Mouse (Mus musculus) left cerebral cortex, adult 2 months (tissue): ENCODE data around the gene Calhm2. TPM values are rescaled to one million over a fixed set of nuclear protein-coding genes. Genes with fewer than 3 reads are reported as not detected.

Experiments
- DNase-seq, 2 experiments: peaks; one replicate each; pipeline ENCODE4 v3.0.0; 2021 to 2022; ENCODE audit warnings: low spot score in 2 of 2, mixed read lengths in 1 of 2; ENCODE audit errors: extremely low spot score in 1 of 2
- H3K27ac ChIP-seq: fragments of 200-600 bp; 2 replicates; pipeline ENCODE4 v1.8.1; 2022
- H3K4me3 ChIP-seq: fragments of 200-600 bp; 2 replicates; pipeline ENCODE4 v1.8.1; 2022
- CTCF ChIP-seq: fragments of 200-600 bp; IDR thresholded peaks from 2 replicates; pipeline ENCODE4 v1.8.1; 2022; ENCODE audit warnings: antibody characterized with exemption, mild to moderate bottlenecking, moderate library complexity
- intact Hi-C: fragments of 180-260 bp; cut with DNase I; formaldehyde crosslinking; loops from one replicate; pipeline ENCODE4 v1.15.1; 2025
- total RNA-seq, 2 experiments: library from RNA; stranded (reverse); gene quantifications; 2 replicates each; pipeline ENCODE4 v1.2.3; 2021

Calhm2 gene
- total RNA-seq, 2 experiments from 2014 or later: 8.1 to 8.2 TPM

DNA sequence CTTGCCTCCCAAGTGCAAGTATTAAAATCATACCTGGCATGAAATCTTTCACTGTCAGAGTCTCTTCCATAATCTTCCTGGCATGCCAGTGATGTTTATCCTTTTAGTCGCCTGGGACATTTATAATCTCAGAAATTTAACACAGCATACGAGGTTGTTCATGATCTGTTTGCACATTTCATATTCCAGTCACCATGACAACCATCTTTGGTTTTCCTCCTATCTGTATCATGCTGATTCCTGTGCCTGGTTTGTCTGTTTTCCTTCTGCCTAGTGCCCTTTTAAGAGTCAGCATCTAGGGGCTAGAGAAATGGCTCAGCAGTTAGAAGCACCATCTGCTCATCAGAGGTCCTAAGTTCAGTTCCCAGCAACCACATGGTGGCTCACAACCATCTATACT lies 19.5 kb downstream of the Calhm2 start:
- no peak for TF ChIP-seq CTCF
- intact Hi-C loops: no loop called here
- H3K27ac ChIP-seq: no peak overlapping the region
- no peak overlapping the region for H3K4me3 ChIP-seq
- no peak for DNase-seq

DNA sequence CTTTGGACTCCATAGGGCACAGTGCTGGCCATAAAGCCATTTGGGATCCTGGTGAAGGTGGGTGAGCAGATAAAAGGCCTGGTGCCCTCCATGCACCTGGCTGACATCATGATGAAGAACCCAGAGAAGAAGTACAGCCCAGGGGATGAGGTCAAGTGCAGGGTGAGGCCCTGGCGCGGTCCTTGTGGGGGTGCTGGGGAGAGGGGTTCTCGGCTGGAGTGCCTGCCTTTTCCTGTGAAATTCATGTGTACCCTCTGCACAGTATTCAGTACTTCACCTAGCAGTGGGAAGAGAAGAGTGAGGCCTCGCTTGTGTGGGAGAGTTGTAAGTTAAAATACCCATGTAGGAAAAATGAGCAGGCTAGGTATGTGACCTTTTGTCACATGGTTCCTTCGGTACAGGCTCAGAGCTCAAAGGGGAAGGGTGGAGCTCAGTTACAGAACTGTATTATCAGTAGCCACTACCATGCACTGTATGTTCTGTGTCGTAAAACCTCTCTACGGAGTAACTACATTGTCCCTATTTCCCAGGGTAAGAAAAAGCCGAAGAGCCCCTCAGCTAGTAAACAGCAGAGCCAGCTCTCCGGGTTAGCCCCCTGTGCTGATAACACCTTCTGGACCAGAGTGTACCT lies 33.3 kb downstream of the Calhm2 start:
- TF ChIP-seq CTCF: no peak
- Histone ChIP-seq H3K27ac (no peak overlapping the region), H3K4me3 (no peak overlapping the region)
- no peak for DNase-seq
- intact Hi-C loops: no loop called here

DNA sequence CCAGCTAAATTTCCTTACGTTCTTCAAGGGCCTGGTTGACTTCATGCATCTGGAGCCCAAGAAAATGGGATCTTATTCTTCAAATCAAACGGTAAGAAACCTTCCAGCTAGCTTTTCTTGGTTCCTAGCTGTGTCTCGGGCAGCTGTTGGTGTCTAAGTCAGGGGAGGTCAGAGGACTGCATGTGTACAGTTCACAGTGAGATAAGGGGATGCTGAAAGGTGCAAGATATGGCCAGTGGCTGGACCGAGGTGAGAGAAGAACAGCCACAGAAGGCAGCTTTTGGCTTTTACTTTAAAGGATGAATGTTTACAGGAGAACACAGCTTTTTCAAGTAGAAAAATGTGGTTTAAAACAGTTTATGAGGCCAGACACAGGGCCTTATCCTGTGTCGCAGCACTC lies 37.0 kb downstream of the Calhm2 start:
- Histone ChIP-seq H3K27ac (no peak overlapping the region), H3K4me3 (no peak overlapping the region)
- DNase-seq: no peak
- intact Hi-C loops: no loop called here
- TF ChIP-seq CTCF: no peak

DNA sequence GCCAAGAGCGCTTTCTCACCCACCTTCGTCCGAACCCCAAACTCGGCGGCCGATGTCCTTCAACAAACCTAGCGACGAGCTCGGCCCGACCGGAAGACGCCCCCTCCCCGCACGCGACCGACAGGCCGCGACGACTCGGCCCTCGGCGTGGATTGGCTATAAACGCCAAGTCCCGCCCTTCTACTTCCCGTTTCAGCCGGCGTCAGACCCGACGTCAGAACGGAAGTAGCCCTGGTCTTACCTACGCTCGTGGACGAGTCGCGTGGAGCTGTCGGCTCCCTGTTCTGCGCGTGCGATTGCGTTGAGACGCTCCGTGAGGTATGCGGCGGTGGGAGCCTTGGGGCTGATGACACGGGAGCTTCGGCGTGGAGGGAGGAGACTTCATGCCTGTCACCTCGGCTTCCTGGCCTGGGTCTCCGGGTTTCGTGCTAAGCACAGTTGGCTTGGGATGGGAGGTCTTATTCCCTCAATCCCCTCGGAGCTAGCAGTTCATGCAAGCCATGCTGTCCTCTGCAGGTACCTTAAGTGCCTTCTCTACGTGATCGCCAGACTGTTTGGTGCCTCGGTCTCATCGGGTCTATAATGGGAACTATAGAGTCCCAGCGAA lies 47.4 kb downstream of the Calhm2 start, which contains the start of the genes Usmg5 and Pdcd11:
Gene Usmg5 (minus strand): TSS at position 98 of the 607 bp plus-strand sequence.
Gene Pdcd11 (plus strand): TSS at position 219 of the 607 bp plus-strand sequence.
- peak; percentile 97 to 98 for DNase-seq

DNA sequence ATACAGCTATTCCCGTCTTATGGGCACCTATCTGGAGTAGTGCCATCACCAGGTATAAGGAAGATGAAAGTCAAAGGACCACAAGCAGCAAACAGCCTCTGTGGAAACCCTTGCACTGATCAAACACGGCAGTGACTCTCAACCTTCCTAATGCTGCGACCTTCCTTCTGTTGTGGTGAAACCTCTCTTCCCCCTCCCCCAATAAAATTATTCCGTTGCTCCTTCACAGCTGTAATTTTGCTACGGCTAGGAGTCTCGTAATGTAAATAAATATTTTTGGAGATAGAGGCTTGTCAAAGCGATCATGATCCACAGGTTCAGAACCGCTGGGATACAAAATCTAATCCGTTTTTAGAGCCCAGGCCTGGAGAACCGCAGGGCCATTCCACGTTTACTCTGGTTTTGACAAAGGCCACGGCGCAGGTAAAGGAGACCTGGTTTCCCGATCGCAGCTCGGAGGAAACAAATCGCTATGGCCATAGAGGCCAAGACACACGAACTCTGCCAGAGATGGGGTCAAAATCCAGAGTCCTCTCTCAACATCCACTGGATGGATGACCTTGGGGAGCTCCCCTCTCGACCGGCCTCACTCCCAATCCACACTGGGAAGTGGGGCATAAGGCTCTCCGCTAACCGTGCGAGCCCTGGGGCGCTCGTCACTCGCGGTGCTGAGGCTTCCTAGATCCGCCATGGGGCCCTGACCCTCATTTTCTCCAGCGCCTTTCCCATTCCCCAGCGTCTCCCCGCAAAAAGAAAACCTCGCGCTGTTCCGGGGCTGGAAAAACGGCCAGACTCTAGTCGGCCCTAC lies 48.2 kb downstream of the Calhm2 start:
- peak overlapping the region; percentile 72 for H3K4me3 ChIP-seq
- intact Hi-C loops: no loop called here
- H3K27ac ChIP-seq: peak overlapping the region; percentile 99
- no peak for TF ChIP-seq CTCF
- peak in 1 of 2 experiments; percentile 19 for DNase-seq

More for the DNA sequence above, 47.4 kb downstream of the Calhm2 start, which contains the start of the genes Usmg5 and Pdcd11:
- TF ChIP-seq CTCF: no peak
- H3K4me3 ChIP-seq: peak within 1 kb of the TSS; percentile 72
- H3K27ac ChIP-seq: peak within 1 kb of the TSS; percentile 99
- intact Hi-C loops: no loop called here

DNA sequence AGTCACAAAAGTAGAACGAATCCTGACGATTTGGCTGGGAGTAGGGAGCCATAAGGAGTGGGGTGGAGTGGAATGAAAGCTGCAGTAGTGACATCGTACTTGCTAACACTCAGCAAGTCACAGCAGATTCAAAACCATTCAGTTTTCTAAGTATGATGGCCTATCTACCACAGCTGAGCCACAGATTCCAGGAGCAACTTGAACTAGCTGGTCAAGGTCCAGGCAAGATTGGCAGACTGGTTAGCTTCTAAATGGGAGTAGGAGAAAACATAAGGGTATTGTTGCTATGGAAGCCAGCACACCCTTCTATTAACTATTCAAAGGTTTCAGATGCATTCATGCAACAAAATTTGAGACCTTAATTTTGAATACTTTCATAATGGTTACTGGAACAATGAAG lies 49.9 kb downstream of the Calhm2 start:
- no peak for TF ChIP-seq CTCF
- DNase-seq: no peak
- intact Hi-C loops: no loop called here
- peak overlapping the region; percentile 72; the same call in 1 of the 2 replicates for H3K4me3 ChIP-seq
- no peak overlapping the region for H3K27ac ChIP-seq

DNA sequence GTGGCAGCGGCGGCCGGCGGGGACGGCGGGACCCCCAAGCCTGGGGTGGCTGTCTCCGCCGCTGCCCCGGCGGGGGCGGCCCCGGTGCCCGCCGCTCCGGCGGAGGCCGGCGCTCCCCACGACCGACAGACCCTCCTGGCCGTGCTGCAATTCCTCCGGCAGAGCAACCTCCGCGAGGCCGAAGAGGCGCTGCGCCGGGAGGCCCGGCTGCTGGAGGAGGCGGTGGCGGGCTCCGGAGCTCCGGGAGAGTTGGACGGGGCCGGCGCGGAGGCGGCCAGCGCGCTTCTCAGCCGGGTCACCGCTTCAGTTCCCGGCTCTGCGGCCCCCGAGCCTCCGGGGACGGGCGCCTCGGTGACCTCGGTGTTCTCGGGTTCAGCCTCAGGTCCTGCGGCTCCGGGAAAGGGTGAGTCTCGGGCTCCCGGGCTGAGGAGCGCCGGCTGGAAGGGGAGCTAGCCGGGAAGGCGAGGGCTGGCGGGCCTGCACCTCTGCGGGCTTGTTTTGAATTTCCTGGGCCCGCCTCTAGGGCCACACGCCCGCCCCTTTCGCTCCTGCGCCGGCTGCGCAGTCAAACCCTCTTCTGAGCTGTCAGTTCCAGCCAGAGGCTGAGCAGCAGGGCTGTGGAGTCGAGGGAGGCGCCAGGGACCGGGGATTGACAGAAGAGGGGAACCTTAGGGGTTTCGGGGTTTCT lies 70.0 kb downstream of the Calhm2 start:
- peak; percentile 83 to 86 for DNase-seq
- H3K4me3 ChIP-seq: peak overlapping the region; percentile 96
- intact Hi-C loops: loop anchor here (1.0 kb wide), 1 partner anchor 17 kb away; no protein-coding TSS in a partner anchor
- H3K27ac ChIP-seq: peak overlapping the region; percentile 85
- peak; percentile 37 for TF ChIP-seq CTCF

DNA sequence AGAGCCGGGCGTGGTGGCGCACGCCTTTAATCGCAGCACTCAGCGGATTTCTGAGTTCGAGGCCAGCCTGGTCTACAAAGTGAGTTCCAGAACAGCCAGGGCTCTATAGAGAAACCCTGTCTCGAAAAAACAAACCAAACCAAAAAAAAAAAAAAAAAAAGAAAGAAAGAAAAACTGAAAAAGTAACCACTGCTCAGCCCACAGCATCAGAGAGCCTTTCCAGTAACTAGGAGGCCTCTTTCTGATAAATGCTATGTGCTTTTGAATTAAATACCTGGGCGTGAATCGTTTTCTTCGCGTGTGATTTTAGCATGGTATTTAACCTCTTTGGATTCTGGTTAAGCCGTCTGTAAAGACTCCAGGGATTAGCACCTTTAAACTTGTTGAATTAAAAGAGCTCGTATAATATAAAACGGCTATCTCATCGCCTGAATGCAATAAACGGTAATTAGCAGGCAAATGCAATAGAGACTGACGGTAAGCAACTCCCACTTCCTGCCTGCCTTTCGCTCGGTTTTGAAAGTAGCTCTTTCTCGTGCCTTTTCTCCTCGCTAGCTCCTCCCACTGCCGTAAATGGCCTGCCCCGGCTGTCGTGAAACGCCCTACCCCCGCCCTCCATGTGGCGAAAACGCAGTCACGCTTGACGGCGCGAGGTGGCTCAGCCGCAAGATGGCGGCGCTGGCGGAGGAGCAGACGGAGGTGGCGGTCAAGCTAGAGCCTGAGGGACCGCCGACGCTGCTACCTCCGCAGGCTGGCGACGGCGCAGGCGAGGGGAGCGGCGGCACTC lies 70.8 kb downstream of the Calhm2 start, which contains the start of gene Taf5:
Gene Taf5 (plus strand): TSS at position 651 of the 787 bp plus-strand sequence.
- peak; percentile 97 to 98 for DNase-seq
- Histone ChIP-seq H3K27ac (peak within 1 kb of the TSS; percentile 85), H3K4me3 (peak within 1 kb of the TSS; percentile 96)
- intact Hi-C loops: loop anchor here (1.0 kb wide), 1 partner anchor 16 kb away; no protein-coding TSS in a partner anchor
- TF ChIP-seq CTCF: no peak

DNA sequence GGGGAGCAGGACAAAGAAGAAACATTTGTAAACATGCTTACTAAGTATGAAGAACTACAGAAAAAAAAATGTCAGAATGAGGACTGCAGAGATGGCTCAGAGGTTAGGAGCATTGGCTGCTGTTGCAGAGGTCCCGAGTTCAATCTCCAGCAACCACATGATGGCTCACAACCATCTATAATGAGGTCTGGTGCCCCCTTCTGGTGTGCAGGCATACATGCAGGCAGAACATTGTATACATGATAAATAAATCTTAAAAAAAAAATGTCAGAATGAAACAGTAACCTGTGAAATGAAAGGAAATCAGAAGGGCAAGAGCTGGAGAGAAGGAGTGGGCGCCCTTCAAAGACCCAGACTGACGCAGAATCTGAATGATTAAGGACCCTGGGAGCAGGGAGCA lies 72.2 kb downstream of the Calhm2 start:
- no peak overlapping the region for H3K4me3 ChIP-seq
- intact Hi-C loops: no loop called here
- no peak overlapping the region for H3K27ac ChIP-seq
- DNase-seq: no peak
- peak; percentile 27 for TF ChIP-seq CTCF

DNA sequence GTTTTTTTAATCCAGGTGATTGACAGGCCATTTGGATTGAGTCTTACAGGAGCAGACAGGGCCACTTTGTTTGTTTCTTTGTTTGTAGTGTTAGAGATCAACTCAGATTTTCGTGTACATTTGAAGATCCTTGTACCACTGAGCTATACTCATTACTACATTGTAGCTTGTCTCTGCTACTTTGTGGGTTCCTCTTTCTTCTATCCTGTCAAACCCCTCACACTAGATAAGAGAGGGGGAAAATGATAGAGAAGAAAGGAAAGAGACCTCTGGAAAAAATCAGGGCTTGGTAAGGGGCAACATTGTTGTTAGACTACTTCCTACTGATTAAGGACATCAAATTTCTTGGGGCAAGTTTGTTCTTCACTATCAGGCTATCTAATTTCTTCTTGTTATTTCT lies 80.4 kb downstream of the Calhm2 start:
- TF ChIP-seq CTCF: no peak
- Histone ChIP-seq H3K27ac (no peak overlapping the region), H3K4me3 (no peak overlapping the region)
- intact Hi-C loops: no loop called here
- DNase-seq: no peak

Other genes starting within 250 kb of the Calhm2 start
- 100 to 1,000 TPM; 219 to 227 TPM for gene Ina, start 123.6 kb downstream of the Calhm2 start, total RNA-seq
- 10 to 100 TPM; 73.7 to 82.1 TPM for gene Nt5c2, start 123.1 kb downstream of the Calhm2 start, total RNA-seq
- 10 to 100 TPM; 20.0 to 20.1 TPM for gene Pcgf6, start 87.4 kb downstream of the Calhm2 start, total RNA-seq
- 1 to 10 TPM; 6.7 to 7.1 TPM for gene Taf5, start 70.5 kb downstream of the Calhm2 start, total RNA-seq
- 100 to 1,000 TPM; 682 to 687 TPM for gene Usmg5, start 47.6 kb downstream of the Calhm2 start, total RNA-seq
- gene Pdcd11, start 47.5 kb downstream of the Calhm2 start, total RNA-seq: 10 to 100 TPM; 15.6 to 16.4 TPM
- gene Calhm1, start 6.0 kb upstream of the Calhm2 start, total RNA-seq: not detected
- not detected for gene Calhm3, start 19.5 kb upstream of the Calhm2 start, total RNA-seq
- 100 to 1,000 TPM; 178 to 194 TPM for gene Neurl1a, start 40.5 kb upstream of the Calhm2 start, total RNA-seq